Mouse (Mus musculus): Measurements from ENCODE around the gene Fgr. TPM values are rescaled to one million over a fixed set of nuclear protein-coding genes. Genes with fewer than 3 reads are reported as not detected.

The Fgr gene
- polyA plus RNA-seq, 1 experiment from 2014 or later, result 0.99 TPM

Other genes with a start within 250 kb of the Fgr start
- gene Xkr8, start 241.5 kb upstream of the Fgr start, polyA plus RNA-seq (2014; fragmentation: Nextera tagmentation; extraction: Ambion mirVana), result 4.0 and 7.8 TPM in 2 replicates
- 7.4 and 7.8 TPM in 2 replicates for gene Smpdl3b, start 216.8 kb upstream of the Fgr start, polyA plus RNA-seq (2014; fragmentation: Nextera tagmentation; extraction: Ambion mirVana)
- 108 and 115 TPM in 2 replicates for gene Rpa2, start 205.8 kb upstream of the Fgr start, polyA plus RNA-seq (2014; fragmentation: Nextera tagmentation; extraction: Ambion mirVana)
- gene Themis2, start 177.7 kb upstream of the Fgr start, polyA plus RNA-seq (2014; fragmentation: Nextera tagmentation; extraction: Ambion mirVana), result 2.0 TPM in 2 replicates
- gene Ppp1r8, start 130.9 kb upstream of the Fgr start, polyA plus RNA-seq (2014; fragmentation: Nextera tagmentation; extraction: Ambion mirVana), result 63.1 and 72.4 TPM in 2 replicates
- gene Stx12, start 89.6 kb upstream of the Fgr start, polyA plus RNA-seq (2014; fragmentation: Nextera tagmentation; extraction: Ambion mirVana), result 58.1 and 63.4 TPM in 2 replicates
- gene Fam76a, start 51.5 kb upstream of the Fgr start, polyA plus RNA-seq (2014; fragmentation: Nextera tagmentation; extraction: Ambion mirVana), result 40.1 and 41.9 TPM in 2 replicates
- gene Ahdc1, start 37.2 kb downstream of the Fgr start, polyA plus RNA-seq (2014; fragmentation: Nextera tagmentation; extraction: Ambion mirVana), result 7.3 and 8.1 TPM in 2 replicates
- gene Wasf2, start 156.4 kb downstream of the Fgr start, polyA plus RNA-seq (2014; fragmentation: Nextera tagmentation; extraction: Ambion mirVana), result 79.6 and 88.3 TPM in 2 replicates
- gene Cd164l2, start 238.0 kb downstream of the Fgr start, polyA plus RNA-seq (2014; fragmentation: Nextera tagmentation; extraction: Ambion mirVana), result 1.9 and 2.5 TPM in 2 replicates
- not detected in 2 replicates for gene Gpr3, start 238.4 kb downstream of the Fgr start, polyA plus RNA-seq (2014; fragmentation: Nextera tagmentation; extraction: Ambion mirVana)

All from intestine, embryonic 14.5 days (tissue).